Mouse (Mus musculus) layer of hippocampus, postnatal 14 days (tissue): ENCODE data around the gene Dnajc7. TPM values are rescaled to one million over a fixed set of nuclear protein-coding genes. Genes with fewer than 3 reads are reported as not detected.
"Not testable (repeated sequence)": the region's sequence is repeated elsewhere in the genome, so short reads cannot be mapped to it uniquely, and the experiment has no call there.

Source experiments
- DNase-seq, 2 experiments: peaks; one replicate each; pipeline ENCODE4 v3.0.0; 2021 to 2022; ENCODE audit warnings: low spot score in 2 of 2, mixed read lengths in 1 of 2
- total RNA-seq, 2 experiments: library from RNA; stranded (reverse); gene quantifications; 2 replicates each; pipeline ENCODE4 v1.2.3; 2021

The Dnajc7 gene
- total RNA-seq, 2 experiments from 2014 or later, result 237 to 253 TPM

GRCm38 (mm10) chr11:100552842-100553241 is 67.1 kb downstream of the Dnajc7 start:
- DNase-seq, result no peak

- no peak for DNase-seq
Observed at GRCm38 (mm10) chr11:100550101-100550500, 69.9 kb downstream of the Dnajc7 start.

DNA sequence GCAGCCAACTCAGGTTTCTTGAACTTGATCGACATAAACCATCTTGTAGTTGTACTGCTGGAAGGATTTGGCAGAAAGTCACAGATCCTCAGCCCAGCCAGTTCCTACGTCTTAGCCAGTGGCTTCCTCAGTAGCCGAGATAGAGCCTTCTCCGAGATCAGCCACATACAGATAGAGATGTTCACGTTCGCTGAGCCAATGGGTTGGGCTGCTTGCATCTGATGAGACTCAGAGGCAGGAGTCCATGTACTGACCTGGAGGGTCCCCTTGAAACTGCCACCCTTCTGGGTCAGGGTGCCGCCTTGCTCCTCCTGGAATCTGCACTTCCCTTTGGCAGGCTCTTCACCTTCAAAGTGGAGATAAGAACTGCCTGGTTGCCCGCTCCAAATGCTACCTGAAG is 70.5 kb downstream of the Dnajc7 start:
- DNase-seq, result no peak

- DNase-seq, result no peak
Observed at GRCm38 (mm10) chr11:100548141-100548540, 71.8 kb downstream of the Dnajc7 start.

DNA sequence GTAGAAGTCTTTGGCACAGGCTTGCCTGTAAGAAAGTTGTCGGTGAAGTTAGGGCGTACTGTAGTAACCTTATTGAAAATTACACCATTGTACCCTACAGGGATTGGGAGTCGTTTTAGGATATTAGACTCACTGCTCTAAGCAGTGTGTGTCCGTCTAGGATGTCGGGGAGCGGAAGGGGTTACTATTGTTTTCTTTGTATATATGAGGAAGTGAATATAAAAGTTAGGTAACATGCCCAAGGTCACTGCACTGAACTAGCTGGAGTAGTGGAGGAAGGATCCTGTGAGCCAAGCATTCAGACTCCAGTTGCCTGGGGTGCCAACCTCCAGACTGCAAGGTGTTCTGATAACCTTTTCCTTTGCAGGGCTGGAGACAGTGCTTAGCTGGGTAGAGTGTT is 73.0 kb downstream of the Dnajc7 start:
- DNase-seq, result no peak

DNA sequence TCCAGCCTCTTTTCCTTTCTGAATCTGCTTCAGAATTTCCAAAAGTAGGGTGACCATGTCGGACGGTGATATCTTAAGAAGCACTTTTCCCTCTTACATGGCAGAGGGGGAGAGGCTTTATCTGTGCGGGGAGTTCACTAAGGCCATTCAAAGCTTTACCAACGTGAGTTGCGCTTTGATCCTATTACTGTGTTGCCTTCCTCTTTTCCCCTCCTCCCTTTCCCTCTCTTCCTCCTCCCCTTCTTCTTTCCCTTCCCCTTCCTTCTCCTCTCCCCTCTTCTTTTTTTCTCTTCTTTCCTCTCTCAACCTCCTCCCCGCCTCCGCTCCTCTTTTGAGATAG is 74.3 kb downstream of the Dnajc7 start:
- no peak for DNase-seq

DNA sequence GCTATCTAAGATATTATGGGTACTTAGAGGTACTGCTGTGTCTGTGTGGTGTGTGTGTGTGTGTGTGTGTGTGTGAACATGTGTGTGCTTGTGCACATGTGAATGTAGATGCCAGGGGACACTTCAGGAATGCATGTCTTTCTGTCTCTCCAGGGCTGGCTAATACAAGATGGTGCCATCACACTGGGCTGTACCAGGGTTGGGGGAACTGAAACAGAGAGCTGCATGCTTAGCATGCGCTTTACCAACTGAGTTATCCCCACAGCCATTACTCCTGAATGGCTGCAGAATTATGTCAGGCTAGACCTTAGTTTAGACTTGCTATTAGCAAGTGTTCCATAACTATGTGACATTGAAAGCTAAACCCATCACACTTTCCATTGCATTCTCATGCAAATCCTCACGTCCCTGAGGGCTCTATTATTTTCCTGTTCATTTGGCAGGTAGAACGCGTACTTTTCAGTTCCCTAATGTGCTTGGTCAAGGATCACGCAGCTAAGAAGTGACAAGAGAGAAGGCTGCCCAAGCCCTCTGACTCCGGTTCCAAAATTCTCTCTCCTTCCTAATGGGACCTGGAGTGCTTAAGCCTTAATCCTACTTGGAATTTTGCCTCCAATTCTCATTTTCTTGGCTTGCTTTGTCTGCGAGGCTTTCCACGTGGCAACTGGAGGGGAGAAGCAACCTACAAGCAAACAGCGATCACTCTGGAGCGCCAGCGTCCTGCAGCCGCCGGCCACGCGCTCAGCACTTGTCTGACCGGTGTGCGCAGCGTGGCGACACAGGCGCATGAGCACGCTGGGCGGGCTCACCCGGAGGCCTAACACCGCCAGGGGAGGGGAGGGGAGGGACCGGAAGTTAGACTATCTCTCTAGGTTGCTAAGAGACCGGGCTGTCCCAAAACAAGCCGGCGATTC is 74.9 kb downstream of the Dnajc7 start, which contains the start of gene Ttc25:
Gene Ttc25, plus strand, starts transcription at position 776 of the 914 bp plus-strand sequence.
- DNase-seq, result peak; percentile 70 to 75

GRCm38 (mm10) chr11:100541577-100541976 is 78.4 kb downstream of the Dnajc7 start:
- no peak for DNase-seq

DNA sequence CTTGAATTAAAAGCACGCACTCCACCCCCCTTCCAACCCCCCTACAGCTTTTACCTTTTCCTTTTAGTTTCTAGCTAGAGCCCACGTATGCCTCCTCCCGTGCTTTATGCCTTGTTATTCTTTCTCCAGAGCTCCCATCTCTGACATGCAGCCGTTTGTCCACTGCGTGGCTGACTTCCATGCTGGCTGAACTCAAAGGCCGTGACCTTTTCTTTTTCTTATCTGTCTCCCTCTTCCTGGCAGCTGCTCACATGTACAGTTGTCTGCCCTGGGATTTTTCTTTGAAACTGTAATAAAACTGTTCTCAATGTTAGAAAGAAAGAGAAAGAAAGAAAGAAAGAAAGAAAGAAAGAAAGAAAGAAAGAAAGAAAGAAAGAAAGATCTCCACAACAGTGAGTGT is 79.0 kb downstream of the Dnajc7 start:
- no peak for DNase-seq

- DNase-seq, result no peak
Observed at GRCm38 (mm10) chr11:100536466-100536865, 83.5 kb downstream of the Dnajc7 start.

DNA sequence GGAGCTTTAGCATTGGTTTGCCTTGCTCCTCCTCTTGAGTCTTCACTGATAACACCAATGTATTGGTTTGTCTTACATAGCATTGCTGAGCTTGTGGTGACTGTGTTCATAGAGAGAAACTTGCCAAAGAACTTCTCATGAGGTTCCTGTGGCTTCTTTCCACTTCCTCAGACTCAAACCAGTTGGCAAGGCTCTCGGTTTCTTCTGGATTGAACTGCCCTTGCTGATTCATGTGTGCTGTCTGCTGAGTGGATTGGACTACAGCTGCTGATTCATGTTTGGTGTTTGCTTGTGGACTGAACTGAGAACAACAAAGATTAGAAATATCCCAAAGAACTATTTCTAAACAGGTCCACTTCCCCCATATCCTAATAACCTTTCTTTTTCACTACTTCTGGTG is 84.0 kb downstream of the Dnajc7 start:
- DNase-seq, result no peak

DNA sequence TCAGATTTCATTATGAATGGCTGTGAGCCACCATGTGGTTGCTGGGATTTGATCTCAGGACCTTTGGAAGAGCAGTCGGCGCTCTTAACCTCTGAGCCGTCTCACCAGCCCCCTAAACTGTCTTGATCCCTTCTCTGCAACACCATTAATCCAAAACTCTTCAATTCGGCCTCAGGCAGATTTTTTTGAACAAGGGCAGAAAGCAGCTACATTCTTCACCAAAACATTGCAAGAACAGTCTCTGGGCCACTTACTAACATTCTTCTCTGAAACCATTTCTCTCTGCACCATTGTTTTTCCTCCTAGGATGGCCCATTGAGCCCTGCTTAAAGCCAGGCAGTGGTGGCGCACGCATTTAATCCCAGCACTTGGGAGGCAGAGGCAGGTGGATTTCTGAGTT is 85.1 kb downstream of the Dnajc7 start:
- DNase-seq, result not testable (repeated sequence)

DNA sequence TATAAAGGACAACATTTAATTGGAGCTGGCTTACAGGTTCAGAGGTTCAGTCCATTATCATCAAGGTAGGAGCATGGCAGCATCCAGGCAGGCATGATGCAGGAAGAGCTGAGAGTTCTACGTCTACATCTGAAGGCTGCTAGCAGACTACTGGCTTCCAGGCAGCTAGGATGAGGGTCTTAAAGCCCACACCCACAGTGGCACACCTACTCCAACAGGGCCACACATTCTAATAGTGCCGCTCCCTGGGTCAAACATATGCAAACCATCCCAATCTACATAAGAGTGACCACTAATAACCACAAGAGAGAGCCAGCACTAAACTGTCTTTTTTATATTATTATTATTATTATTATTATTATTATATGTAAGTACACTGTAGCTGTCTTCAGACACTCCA is 85.6 kb downstream of the Dnajc7 start:
- not testable (repeated sequence) for DNase-seq

- DNase-seq, result no peak
Observed at GRCm38 (mm10) chr11:100533871-100534270, 86.1 kb downstream of the Dnajc7 start.

Other genes starting within 250 kb of the Dnajc7 start
- gene Jup, start 222.4 kb downstream of the Dnajc7 start, total RNA-seq, result 10 to 100 TPM; 40.8 to 43.0 TPM
- 1 to 10 TPM; 7.5 to 8.1 TPM for gene P3h4, start 205.3 kb downstream of the Dnajc7 start, total RNA-seq
- 10 to 100 TPM; 11.9 TPM for gene Fkbp10, start 204.5 kb downstream of the Dnajc7 start, total RNA-seq
- 10 to 100 TPM; 50.4 to 58.2 TPM for gene Nt5c3b, start 178.4 kb downstream of the Dnajc7 start, total RNA-seq
- gene Klhl10, start 178.3 kb downstream of the Dnajc7 start, total RNA-seq, result 1 to 10 TPM; 1.1 to 1.4 TPM
- 10 to 100 TPM; 94.3 to 98.1 TPM for gene Klhl11, start 147.4 kb downstream of the Dnajc7 start, total RNA-seq
- 100 to 1,000 TPM; 110 to 119 TPM for gene Acly, start 92.2 kb downstream of the Dnajc7 start, total RNA-seq
- gene Ttc25, start 74.6 kb downstream of the Dnajc7 start, total RNA-seq, result 1 to 10 TPM in 1 of 2 experiments, under 1 TPM in 1; 0.60 to 1.5 TPM
- gene Cnp, start 45.3 kb downstream of the Dnajc7 start, total RNA-seq, result 100 to 1,000 TPM; 355 to 359 TPM
- 10 to 100 TPM; 22.8 to 23.0 TPM for gene Nkiras2, start 924 bp downstream of the Dnajc7 start, total RNA-seq
- gene Zfp385c, start 72.3 kb upstream of the Dnajc7 start, total RNA-seq, result 1 to 10 TPM in 1 of 2 experiments, under 1 TPM in 1; 0.17 to 1.2 TPM
- 1 to 10 TPM in 1 of 2 experiments, under 1 TPM in 1; 0.93 to 1.4 TPM for gene Dhx58, start 84.1 kb upstream of the Dnajc7 start, total RNA-seq
- 10 to 100 TPM; 54.5 to 59.7 TPM for gene Kat2a, start 92.3 kb upstream of the Dnajc7 start, total RNA-seq
- gene Hspb9, start 93.7 kb upstream of the Dnajc7 start, total RNA-seq, result not detected
- gene Rab5c, start 118.0 kb upstream of the Dnajc7 start, total RNA-seq, result 100 to 1,000 TPM; 145 to 150 TPM
- gene Kcnh4, start 139.8 kb upstream of the Dnajc7 start, total RNA-seq, result 1 to 10 TPM; 1.0 to 1.3 TPM
- gene Hcrt, start 142.8 kb upstream of the Dnajc7 start, total RNA-seq, result not detected
- gene Ghdc, start 150.8 kb upstream of the Dnajc7 start, total RNA-seq, result 1 to 10 TPM; 7.0 to 8.7 TPM
- 10 to 100 TPM; 12.5 to 16.2 TPM for gene Stat5b, start 230.6 kb upstream of the Dnajc7 start, total RNA-seq
- 1 to 10 TPM; 4.4 to 5.1 TPM for gene Stat5a, start 239.2 kb upstream of the Dnajc7 start, total RNA-seq